8 mouse cellular contexts compared by ENCODE assay signal in the genomic region with DNA sequence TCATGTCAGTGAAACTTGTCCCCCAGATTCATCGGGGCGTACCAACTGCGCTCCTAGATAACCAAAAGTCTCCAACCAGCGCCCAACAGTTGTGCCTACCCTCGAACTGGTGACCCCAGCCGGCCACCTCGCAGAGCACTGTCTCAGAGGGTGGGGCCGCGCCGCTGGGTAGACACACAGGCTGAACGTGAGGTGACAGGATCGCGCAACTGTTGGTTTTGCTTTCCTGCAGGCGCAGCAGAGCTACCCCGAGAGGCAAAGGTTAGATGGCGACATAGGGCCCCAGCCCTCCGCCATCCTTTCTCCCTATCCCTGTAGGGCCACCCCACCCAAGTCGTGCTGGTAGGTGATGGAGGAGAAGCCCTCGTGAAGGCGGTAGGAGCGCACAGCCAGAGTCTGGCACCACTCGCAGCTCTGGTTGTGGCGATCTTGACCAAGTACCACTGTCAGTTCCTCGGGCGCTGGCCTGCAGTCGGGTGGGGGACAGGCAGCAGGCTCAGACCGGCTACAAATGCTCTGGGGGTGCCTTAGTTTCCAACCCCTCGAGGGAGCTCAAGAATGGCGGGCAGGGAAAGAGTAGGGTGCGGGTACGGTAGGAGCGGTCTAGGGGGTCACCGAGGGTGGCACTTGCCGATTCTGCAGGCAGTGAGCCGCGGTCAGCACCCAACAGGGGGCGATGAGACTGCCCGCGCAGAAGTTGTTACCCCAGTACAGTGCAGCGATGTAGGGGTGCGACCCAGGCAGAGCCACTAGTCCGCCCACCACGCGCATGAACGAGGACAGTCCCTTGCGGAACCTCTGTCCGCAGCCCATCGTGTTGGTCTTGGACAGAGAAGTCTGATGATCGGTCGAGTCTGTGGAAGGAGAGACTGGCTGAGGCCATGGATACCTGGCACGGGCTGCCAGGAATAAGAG. TPM values are rescaled to one million over a fixed set of nuclear protein-coding genes. Genes with fewer than 3 reads are reported as not detected.
A peak's percentile ranks its signal among the peaks of the same experiment; 100 is the strongest.
DNase-seq lines count a peak whose midpoint lies in the region; ATAC-seq and TF ChIP-seq lines count a peak whose summit lies in the region.

No protein-coding gene starts in this region.

- no peak for TF ChIP-seq CTCF in kidney, adult 2 months (conservative IDR thresholded peaks at IDR 0.05; ENCODE audit: insufficient read depth, insufficient read length, low read depth, low read length)
- peak; percentile 30; the same call in 1 of the 2 replicates for TF ChIP-seq CTCF in bone marrow, adult 2 months (IDR thresholded peaks at IDR 0.05; ENCODE audit: control insufficient read depth, insufficient read depth, low read length)

- peak; percentile 7; the same call in 1 of the 2 replicates for ATAC-seq in kidney, embryonic 14.5 days (ENCODE audit: low FRiP score, low TSS enrichment)
- 0 out of 2 replicates have a peak, but pooled peaks have one; percentile 40 for ATAC-seq in hindbrain, embryonic 11.5 days (ENCODE audit: low FRiP score)

- 0 out of 2 replicates have a peak, but pooled peaks cover 9% of the 10 kb centered on the region for H3K4me1 ChIP-seq in kidney, embryonic 14.5 days (ENCODE audit: control insufficient read depth, insufficient read depth, low read length)
- no peaks in the 10 kb centered on the region for H3K4me1 ChIP-seq in kidney, adult 2 months (ENCODE audit: control insufficient read depth, insufficient read depth, low read length)
- peaks cover 8% of the 10 kb centered on the region for H3K4me1 ChIP-seq in bone marrow, adult 2 months (ENCODE audit: control insufficient read depth, insufficient read depth, low read length)
- H3K4me1 ChIP-seq in hindbrain, embryonic 11.5 days (replicated peaks; ENCODE audit: control insufficient read depth, insufficient read depth, low read length) = peaks cover 3% of the 10 kb centered on the region; the same call in 1 of the 2 replicates
- H3K4me1 ChIP-seq in midbrain, embryonic 10.5 days = peaks cover 26% of the 10 kb centered on the region

- TF ChIP-seq POLR2A in kidney, adult 2 months (IDR thresholded peaks at IDR 0.05; ENCODE audit: low read depth, low read length) = no peak
- peak; percentile 15; the same call in 1 of the 2 replicates for TF ChIP-seq POLR2A in bone marrow, adult 2 months (IDR thresholded peaks at IDR 0.05; ENCODE audit: borderline replicate concordance, control insufficient read depth, low read depth, low read length)

- H3K4me3 ChIP-seq in kidney, embryonic 14.5 days (ENCODE audit: low read length) = 0 out of 2 replicates have a peak overlapping the region, but pooled peaks have one; percentile 24
- no peak overlapping the region for H3K4me3 ChIP-seq in kidney, adult 2 months (ENCODE audit: insufficient read depth, low read depth, low read length)
- H3K4me3 ChIP-seq in bone marrow, adult 2 months (replicated peaks; ENCODE audit: control insufficient read depth, low read depth, low read length) = peak overlapping the region; percentile 63
- H3K4me3 ChIP-seq in hindbrain, embryonic 11.5 days (ENCODE audit: low read depth, low read length) = no peak overlapping the region
- peak overlapping the region; percentile 39; the same call in 1 of the 2 replicates for H3K4me3 ChIP-seq in midbrain, embryonic 10.5 days

- H3K9ac ChIP-seq in kidney, embryonic 14.5 days (ENCODE audit: low read depth, low read length) = no peak overlapping the region
- no peak overlapping the region for H3K9ac ChIP-seq in hindbrain, embryonic 11.5 days (ENCODE audit: low read depth, low read length)

- no peaks in the 10 kb centered on the region for H3K36me3 ChIP-seq in kidney, embryonic 14.5 days (ENCODE audit: control insufficient read depth, insufficient read depth, low read length)
- no peaks in the 10 kb centered on the region for H3K36me3 ChIP-seq in kidney, adult 2 months (ENCODE audit: control insufficient read depth, insufficient read depth, low read length)
- no peaks in the 10 kb centered on the region for H3K36me3 ChIP-seq in hindbrain, embryonic 11.5 days (ENCODE audit: control insufficient read depth, insufficient read depth, low read length)
- no peaks in the 10 kb centered on the region for H3K36me3 ChIP-seq in midbrain, embryonic 10.5 days

- H3K27me3 ChIP-seq in kidney, embryonic 14.5 days (ENCODE audit: control insufficient read depth, insufficient read depth, low read length) = peaks cover 37% of the 10 kb centered on the region
- H3K27me3 ChIP-seq in kidney, adult 2 months (replicated peaks; ENCODE audit: control insufficient read depth, insufficient read depth, low read length) = no peaks in the 10 kb centered on the region
- H3K27me3 ChIP-seq in hindbrain, embryonic 11.5 days (ENCODE audit: control insufficient read depth, insufficient read depth, low read length) = peaks cover 40% of the 10 kb centered on the region
- H3K27me3 ChIP-seq in midbrain, embryonic 10.5 days (ENCODE audit: low read depth, poor library complexity, severe bottlenecking) = peaks cover 70% of the 10 kb centered on the region

- DNase-seq in kidney, adult 2 months = no peak
- DNase-seq in hindbrain, embryonic 11.5 days (ENCODE audit: low spot score) = no peak
- DNase-seq in midbrain, embryonic 10.5 days (ENCODE audit: low spot score) = no peak
- DNase-seq in urinary bladder, postnatal 4 days (ENCODE audit: low spot score in 2 of 2) = no peak
- no peak for DNase-seq in layer of hippocampus, adult 9-11 months
- DNase-seq in adrenal gland, adult (ENCODE audit: inconsistent age in 2 of 2, low spot score in 1 of 2) = no peak

- no peak overlapping the region for H3K4me2 ChIP-seq in kidney, embryonic 14.5 days (replicated peaks; ENCODE audit: low read depth, low read length)
- H3K4me2 ChIP-seq in hindbrain, embryonic 11.5 days (replicated peaks; ENCODE audit: low read depth, low read length) = no peak overlapping the region; the same call in 1 of the 2 replicates

- H3K9me3 ChIP-seq in kidney, embryonic 14.5 days (ENCODE audit: control insufficient read depth, low read length) = no peaks in the 10 kb centered on the region
- no peaks in the 10 kb centered on the region for H3K9me3 ChIP-seq in hindbrain, embryonic 11.5 days (ENCODE audit: control insufficient read depth, low read length)
- H3K9me3 ChIP-seq in midbrain, embryonic 10.5 days (replicated peaks) = no peaks in the 10 kb centered on the region

- no peak overlapping the region for H3K27ac ChIP-seq in kidney, embryonic 14.5 days (ENCODE audit: low read depth, low read length)
- H3K27ac ChIP-seq in kidney, adult 2 months (ENCODE audit: insufficient read depth, low read depth, low read length) = no peak overlapping the region
- H3K27ac ChIP-seq in bone marrow, adult 2 months (ENCODE audit: control insufficient read depth, insufficient read depth, low read depth, low read length, poor library complexity) = peak overlapping the region; percentile 88
- no peak overlapping the region for H3K27ac ChIP-seq in hindbrain, embryonic 11.5 days (ENCODE audit: low read depth, low read length)
- no peak overlapping the region; the same call in 1 of the 2 replicates for H3K27ac ChIP-seq in midbrain, embryonic 10.5 days (replicated peaks)

- 30% methylated on average over 51 of the region's 51 CpGs for WGBS in kidney, embryonic 14.5 days
- WGBS in kidney, adult 2 months = 30% methylated on average over 51 of the region's 51 CpGs
- 20% methylated on average over 51 of the region's 51 CpGs for WGBS in bone marrow, adult 2 months
- 30% methylated on average over 51 of the region's 51 CpGs for WGBS in hindbrain, embryonic 11.5 days
- WGBS in midbrain, embryonic 10.5 days = 34% methylated on average over 51 of the region's 51 CpGs

RNA-seq across cellular contexts. Expression of gene Pfn3, which starts 5.2 kb away (rescaled TPM):
- polyA plus RNA-seq in kidney, embryonic 14.5 days (2014; fragmentation: Nextera tagmentation; extraction: Ambion mirVana) = not detected in 2 replicates
- polyA plus RNA-seq in kidney, adult 2 months (2012; rRNA removed) = not detected in 2 replicates
- polyA plus RNA-seq in bone marrow, adult 2 months (2011; ENCODE audit: insufficient read depth, insufficient read length, low replicate concordance, missing spikeins) = not detected in 2 replicates
- polyA plus RNA-seq in hindbrain, embryonic 11.5 days (2014; fragmentation: Nextera tagmentation; extraction: Ambion mirVana) = not detected in 2 replicates
- polyA plus RNA-seq in midbrain, embryonic 10.5 days (2016; fragmentation: Nextera tagmentation; extraction: Ambion mirVana) = not detected in 2 replicates

RNA-seq across cellular contexts. Expression of gene F12, which starts 6.3 kb away (rescaled TPM):
- not detected in 2 replicates for polyA plus RNA-seq in kidney, embryonic 14.5 days (2014; fragmentation: Nextera tagmentation; extraction: Ambion mirVana)
- polyA plus RNA-seq in kidney, adult 2 months (2012; rRNA removed) = 0.03 and 0.07 TPM in 2 replicates
- 1.3 TPM in 2 replicates for polyA plus RNA-seq in bone marrow, adult 2 months (2011; ENCODE audit: insufficient read depth, insufficient read length, low replicate concordance, missing spikeins)
- polyA plus RNA-seq in hindbrain, embryonic 11.5 days (2014; fragmentation: Nextera tagmentation; extraction: Ambion mirVana) = 0.28 TPM in 1 of 2 replicates, not detected in the other
- polyA plus RNA-seq in midbrain, embryonic 10.5 days (2016; fragmentation: Nextera tagmentation; extraction: Ambion mirVana) = 0.14 TPM in 1 of 2 replicates, not detected in the other

RNA-seq across cellular contexts. Expression of gene Slc34a1, which starts 22.3 kb away (rescaled TPM):
- 15.5 and 39.4 TPM in 2 replicates for polyA plus RNA-seq in kidney, embryonic 14.5 days (2014; fragmentation: Nextera tagmentation; extraction: Ambion mirVana)
- 9,073 and 10,701 TPM in 2 replicates for polyA plus RNA-seq in kidney, adult 2 months (2012; rRNA removed)
- polyA plus RNA-seq in bone marrow, adult 2 months (2011; ENCODE audit: insufficient read depth, insufficient read length, low replicate concordance, missing spikeins) = 6.7 TPM in 1 of 2 replicates, not detected in the other
- not detected in 2 replicates for polyA plus RNA-seq in hindbrain, embryonic 11.5 days (2014; fragmentation: Nextera tagmentation; extraction: Ambion mirVana)
- not detected in 2 replicates for polyA plus RNA-seq in midbrain, embryonic 10.5 days (2016; fragmentation: Nextera tagmentation; extraction: Ambion mirVana)

RNA-seq across cellular contexts. Expression of gene Grk6, which starts 24.6 kb away (rescaled TPM):
- polyA plus RNA-seq in kidney, embryonic 14.5 days (2014; fragmentation: Nextera tagmentation; extraction: Ambion mirVana) = 38.9 and 59.3 TPM in 2 replicates
- polyA plus RNA-seq in kidney, adult 2 months (2012; rRNA removed) = 23.4 and 27.4 TPM in 2 replicates
- 64.8 and 109 TPM in 2 replicates for polyA plus RNA-seq in bone marrow, adult 2 months (2011; ENCODE audit: insufficient read depth, insufficient read length, low replicate concordance, missing spikeins)
- polyA plus RNA-seq in hindbrain, embryonic 11.5 days (2014; fragmentation: Nextera tagmentation; extraction: Ambion mirVana) = 37.6 and 52.3 TPM in 2 replicates
- 41.8 and 51.4 TPM in 2 replicates for polyA plus RNA-seq in midbrain, embryonic 10.5 days (2016; fragmentation: Nextera tagmentation; extraction: Ambion mirVana)

RNA-seq across cellular contexts. Expression of gene Prr7, which starts 43.8 kb away (rescaled TPM):
- 0.77 and 3.4 TPM in 2 replicates for polyA plus RNA-seq in kidney, embryonic 14.5 days (2014; fragmentation: Nextera tagmentation; extraction: Ambion mirVana)
- polyA plus RNA-seq in kidney, adult 2 months (2012; rRNA removed) = 0.64 and 0.81 TPM in 2 replicates
- 3.1 and 4.1 TPM in 2 replicates for polyA plus RNA-seq in bone marrow, adult 2 months (2011; ENCODE audit: insufficient read depth, insufficient read length, low replicate concordance, missing spikeins)
- 2.4 and 2.5 TPM in 2 replicates for polyA plus RNA-seq in hindbrain, embryonic 11.5 days (2014; fragmentation: Nextera tagmentation; extraction: Ambion mirVana)
- 0.69 and 0.87 TPM in 2 replicates for polyA plus RNA-seq in midbrain, embryonic 10.5 days (2016; fragmentation: Nextera tagmentation; extraction: Ambion mirVana)

Comparison
In these comparisons a context has a peak if more than half of its experiments do, and no peak if none do; other contexts are left out.
1. H3K4me3 ChIP-seq: peak in kidney, embryonic 14.5 days (single experiment), bone marrow, adult 2 months (single experiment) and midbrain, embryonic 10.5 days (single experiment); none in kidney, adult 2 months (single experiment) and hindbrain, embryonic 11.5 days (single experiment).
2. RNA of gene Slc34a1, which starts 22.3 kb away (polyA plus RNA-seq): 9,073 to 10,701 TPM in kidney, adult 2 months; 15.5 to 39.4 TPM in kidney, embryonic 14.5 days, 6.7 TPM in bone marrow, adult 2 months, not detected in hindbrain, embryonic 11.5 days and not detected in midbrain, embryonic 10.5 days; every median in the first group is over 100 times any median in the second.